Mouse (Mus musculus) kidney, embryonic 14.5 days (tissue): ENCODE data around the gene Olfr860. TPM values are rescaled to one million over a fixed set of nuclear protein-coding genes. Genes with fewer than 3 reads are reported as not detected.
"Not testable (repeated sequence)": the region's sequence is repeated elsewhere in the genome, so short reads cannot be mapped to it uniquely, and the experiment has no call there.

ENCODE experiments used
- ATAC-seq: fragments of 200-750 bp; cut with Nextera tagmentation; 2 replicates; pipeline ENCODE4 v1.8.0; 2017; ENCODE audit warnings: moderate number of reproducible peaks, mild to moderate bottlenecking, moderate TSS enrichment, moderate library complexity; ENCODE audit not compliant: low FRiP score, low TSS enrichment
- H3K27ac ChIP-seq: fragments of 300-500 bp; sonication (generic); 2 replicates; pipeline ENCODE4 v1.5.1; 2014; ENCODE audit warnings: low read depth, mild to moderate bottlenecking, low read length, moderate library complexity, mixed read lengths
- H3K27me3 ChIP-seq: fragments of 300-500 bp; sonication (generic); 2 replicates; pipeline ENCODE4 v1.6.1; 2014; ENCODE audit warnings: mild to moderate bottlenecking, low read length; ENCODE audit not compliant: control insufficient read depth, insufficient read depth
- H3K36me3 ChIP-seq: fragments of 300-500 bp; sonication (generic); 2 replicates; pipeline ENCODE4 v1.6.1; 2014; ENCODE audit warnings: low read length, mixed read lengths; ENCODE audit not compliant: control insufficient read depth, insufficient read depth
- H3K4me1 ChIP-seq: fragments of 300-500 bp; sonication (generic); 2 replicates; pipeline ENCODE4 v1.6.1; 2014; ENCODE audit warnings: low read length, mixed read lengths; ENCODE audit not compliant: control insufficient read depth, insufficient read depth
- H3K4me2 ChIP-seq: fragments of 300-500 bp; sonication (generic); replicated peaks from 2 replicates; pipeline ENCODE4 v1.6.1; 2014; ENCODE audit warnings: low read depth, mild to moderate bottlenecking, low read length
- H3K4me3 ChIP-seq: fragments of 300-500 bp; sonication (generic); 2 replicates; pipeline ENCODE4 v1.5.1; 2014; ENCODE audit warnings: mild to moderate bottlenecking, low read length
- H3K9ac ChIP-seq: fragments of 300-500 bp; sonication (generic); 2 replicates; pipeline ENCODE4 v1.6.1; 2014; ENCODE audit warnings: low read depth, mild to moderate bottlenecking, low read length, moderate library complexity
- H3K9me3 ChIP-seq: fragments of 300-500 bp; sonication (generic); 2 replicates; pipeline ENCODE4 v1.6.1; 2016; ENCODE audit warnings: low read length; ENCODE audit not compliant: control insufficient read depth
- WGBS: fragments of 180-500 bp; shearing (Covaris S2); extraction: QIAGEN DNeasy Blood & Tissue Kit; methylation state at CpG from one replicate; pipeline ENCODE4 v1.1.7; 2014; 5-methylcytosine and 5-hydroxymethylcytosine counted together
- polyA plus RNA-seq: library from polyadenylated mRNA; unstranded; fragments of >200 nt; fragmentation: Nextera tagmentation; extraction: Ambion mirVana; gene quantifications from 2 replicates; pipeline ENCODE4 v1.2.1, GENCODE M21; 2014

Gene Olfr860
- not detected in 2 replicates for polyA plus RNA-seq

GRCm38 (mm10) chr9:19849647-19850046 lies at the start of gene Olfr860:
Olfr860 (minus strand) TSS chr9:19849747.
- Histone ChIP-seq H3K27ac (no peak within 1 kb of the TSS), H3K4me3 (no peak within 1 kb of the TSS), H3K36me3 (no peaks in the 10 kb centered on the region), H3K4me1 (no peaks in the 10 kb centered on the region), H3K9ac (no peak within 1 kb of the TSS), H3K4me2 (no peak within 1 kb of the TSS), H3K27me3 (no peaks in the 10 kb centered on the region), H3K9me3 (no peaks in the 10 kb centered on the region)
- WGBS = 86% methylated on average over 1 of the region's 1 CpGs
- no peak for ATAC-seq

- no peak for ATAC-seq
Measured at GRCm38 (mm10) chr9:19887904-19888303, 38.4 kb upstream of the Olfr860 start, which contains the start of gene Olfr862. Olfr862 (minus strand) TSS chr9:19888004.

GRCm38 (mm10) chr9:19804606-19805005 lies 44.9 kb downstream of the Olfr860 start, which contains the start of gene Olfr859:
Olfr859 (plus strand) TSS chr9:19804906.
- not testable (repeated sequence) for H3K36me3 ChIP-seq, H3K27me3 ChIP-seq, H3K4me1 ChIP-seq, H3K9me3 ChIP-seq, ATAC-seq, H3K9ac ChIP-seq, H3K4me3 ChIP-seq, H3K27ac ChIP-seq, H3K4me2 ChIP-seq
- 77% methylated on average over 1 of the region's 1 CpGs for WGBS

More at GRCm38 (mm10) chr9:19887904-19888303, 38.4 kb upstream of the Olfr860 start, which contains the start of gene Olfr862:
- Histone ChIP-seq H3K9ac (no peak within 1 kb of the TSS), H3K4me3 (no peak within 1 kb of the TSS), H3K4me2 (no peak within 1 kb of the TSS), H3K27ac (no peak within 1 kb of the TSS), H3K4me1 (no peaks in the 10 kb centered on the region), H3K27me3 (no peaks in the 10 kb centered on the region), H3K9me3 (no peaks in the 10 kb centered on the region), H3K36me3 (no peaks in the 10 kb centered on the region)

- H3K4me3 ChIP-seq = no peak overlapping the region
- H3K27ac ChIP-seq = no peak overlapping the region
- no peak overlapping the region for H3K4me2 ChIP-seq
- H3K9ac ChIP-seq = no peak overlapping the region
- no peaks in the 10 kb centered on the region for H3K4me1 ChIP-seq
- no peaks in the 10 kb centered on the region; the same call in 1 of the 2 replicates for H3K9me3 ChIP-seq
- ATAC-seq = no peak
- 79% methylated on average over 1 of the region's 1 CpGs for WGBS
- no peaks in the 10 kb centered on the region for H3K36me3 ChIP-seq
- H3K27me3 ChIP-seq = no peaks in the 10 kb centered on the region
Measured at GRCm38 (mm10) chr9:19803000-19803399, 46.5 kb downstream of the Olfr860 start.

Other genes with a start within 250 kb of the Olfr860 start
- 23.3 and 39.1 TPM in 2 replicates for gene Zfp317, start 227.6 kb downstream of the Olfr860 start, polyA plus RNA-seq
- not detected in 2 replicates for gene Olfr857, start 140.3 kb downstream of the Olfr860 start, polyA plus RNA-seq
- not detected in 2 replicates for gene Olfr58, start 69.5 kb downstream of the Olfr860 start, polyA plus RNA-seq
- not detected in 2 replicates for gene Olfr859, start 44.8 kb downstream of the Olfr860 start, polyA plus RNA-seq
- gene Olfr862, start 38.3 kb upstream of the Olfr860 start, polyA plus RNA-seq = not detected in 2 replicates
- gene Olfr77, start 67.1 kb upstream of the Olfr860 start, polyA plus RNA-seq = 0.27 and 0.43 TPM in 2 replicates
- gene Olfr866, start 178.3 kb upstream of the Olfr860 start, polyA plus RNA-seq = not detected in 2 replicates
- gene Olfr867, start 207.8 kb upstream of the Olfr860 start, polyA plus RNA-seq = not detected in 2 replicates
- not detected in 2 replicates for gene Olfr868, start 248.9 kb upstream of the Olfr860 start, polyA plus RNA-seq